Mouse (Mus musculus): ENCODE results near the gene Cpne7. TPM values are rescaled to one million over a fixed set of nuclear protein-coding genes. Genes with fewer than 3 reads are reported as not detected.

Gene Cpne7
- polyA plus RNA-seq, 1 experiment from 2014 or later = 0.49 TPM

- Histone ChIP-seq H3K4me3 (ENCODE audit: low read depth, low read length) (no peak overlapping the region), H3K36me3 (ENCODE audit: insufficient read depth) (no peaks in the 10 kb centered on the region), H3K9me3 (ENCODE audit: low read depth, low read length) (no peaks in the 10 kb centered on the region), H3K27ac (ENCODE audit: low read depth) (no peak overlapping the region), H3K27me3 (ENCODE audit: insufficient read depth, low read length) (peaks cover 32% of the 10 kb centered on the region), H3K4me1 (ENCODE audit: insufficient read depth) (peaks cover 4% of the 10 kb centered on the region; the same call in 1 of the 2 replicates), H3K4me2 (no peak overlapping the region), H3K9ac (no peak overlapping the region)
- no peak for ATAC-seq (ENCODE audit: insufficient read depth)
- TF ChIP-seq CTCF (IDR thresholded peaks at IDR 0.05; ENCODE audit: low read depth) = peak; percentile 42; the same call in 1 of the 2 replicates
- 15% methylated on average over 2 of the region's 2 CpGs for WGBS
- no peak for DNase-seq
These were observed 3.2 kb upstream of the Cpne7 start for GRCm38 (mm10) chr8:123113908-123114469.

DNA sequence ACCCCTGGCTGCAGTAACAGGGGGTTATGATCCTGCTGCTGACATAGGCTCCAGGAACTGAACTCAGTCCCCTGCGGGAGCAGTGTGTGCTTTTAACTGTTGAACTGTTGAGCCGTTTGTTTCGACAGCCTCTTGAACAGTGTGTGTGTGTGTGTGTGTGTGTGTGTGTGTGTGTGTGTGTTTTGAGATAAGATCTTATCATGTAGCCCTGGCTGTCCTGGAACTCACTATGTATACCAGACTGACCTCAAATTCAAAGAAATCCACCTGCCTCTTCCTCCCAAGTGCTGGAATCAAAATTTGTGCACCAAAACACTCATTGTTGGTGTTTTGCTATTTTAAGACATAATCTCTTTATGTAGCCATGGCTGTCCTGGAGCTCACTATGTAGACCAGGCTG lies 2.5 kb upstream of the Cpne7 start:
- peaks cover 4% of the 10 kb centered on the region; the same call in 1 of the 2 replicates for H3K4me1 ChIP-seq (ENCODE audit: insufficient read depth)
- H3K9ac ChIP-seq = no peak overlapping the region
- 18% methylated on average over 3 of the region's 3 CpGs for WGBS
- ATAC-seq (ENCODE audit: insufficient read depth) (no peak), DNase-seq (no peak)
- H3K36me3 ChIP-seq (ENCODE audit: insufficient read depth) = no peaks in the 10 kb centered on the region
- no peak overlapping the region for H3K4me2 ChIP-seq
- TF ChIP-seq CTCF (IDR thresholded peaks at IDR 0.05; ENCODE audit: low read depth) = no peak
- peaks cover 39% of the 10 kb centered on the region for H3K27me3 ChIP-seq (ENCODE audit: insufficient read depth, low read length)
- no peak overlapping the region for H3K27ac ChIP-seq (ENCODE audit: low read depth)
- H3K4me3 ChIP-seq (ENCODE audit: low read depth, low read length) = no peak overlapping the region
- no peaks in the 10 kb centered on the region for H3K9me3 ChIP-seq (ENCODE audit: low read depth, low read length)

- Histone ChIP-seq H3K27ac (ENCODE audit: low read depth) (no peak overlapping the region), H3K4me3 (ENCODE audit: low read depth, low read length) (peak overlapping the region; percentile 38), H3K4me1 (ENCODE audit: insufficient read depth) (peaks cover 4% of the 10 kb centered on the region; the same call in 1 of the 2 replicates), H3K36me3 (ENCODE audit: insufficient read depth) (no peaks in the 10 kb centered on the region), H3K4me2 (peak overlapping the region; percentile 69), H3K9ac (no peak overlapping the region), H3K27me3 (ENCODE audit: insufficient read depth, low read length) (peaks cover 41% of the 10 kb centered on the region), H3K9me3 (ENCODE audit: low read depth, low read length) (no peaks in the 10 kb centered on the region)
- TF ChIP-seq CTCF (IDR thresholded peaks at IDR 0.05; ENCODE audit: low read depth) = no peak
- DNase-seq (no peak), ATAC-seq (ENCODE audit: insufficient read depth) (no peak)
- WGBS = 3% methylated on average over 17 of the region's 17 CpGs
These were observed 570 bp downstream of the Cpne7 start for GRCm38 (mm10) chr8:123117744-123118143.

DNA sequence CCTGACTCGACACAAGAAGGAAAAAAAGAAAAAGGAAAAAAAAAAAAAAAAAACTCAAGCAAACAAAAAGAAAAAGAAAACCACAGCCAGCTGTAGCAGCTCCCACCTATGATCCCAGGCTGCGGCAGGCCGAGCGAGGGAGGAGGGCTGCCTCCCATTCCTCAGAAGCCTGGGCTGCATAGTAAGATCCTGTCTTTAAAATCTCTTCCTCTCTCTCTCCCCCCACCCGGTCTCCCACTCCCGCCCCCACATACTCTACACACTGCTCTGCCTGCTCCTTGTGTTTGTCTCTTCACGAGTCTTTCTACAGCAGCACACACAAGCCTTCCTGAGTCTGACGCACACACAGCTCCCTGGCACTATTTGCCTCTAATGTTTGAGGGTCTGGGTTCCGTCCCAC lies 4.9 kb downstream of the Cpne7 start:
- WGBS = 47% methylated on average over 9 of the region's 9 CpGs
- DNase-seq (no peak), ATAC-seq (ENCODE audit: insufficient read depth) (no peak)
- Histone ChIP-seq H3K27me3 (ENCODE audit: insufficient read depth, low read length) (peaks cover 28% of the 10 kb centered on the region), H3K4me1 (ENCODE audit: insufficient read depth) (0 out of 2 replicates have a peak, but pooled peaks cover 5% of the 10 kb centered on the region), H3K27ac (ENCODE audit: low read depth) (no peak overlapping the region), H3K9me3 (ENCODE audit: low read depth, low read length) (no peaks in the 10 kb centered on the region), H3K4me3 (ENCODE audit: low read depth, low read length) (no peak overlapping the region), H3K36me3 (ENCODE audit: insufficient read depth) (no peaks in the 10 kb centered on the region), H3K9ac (no peak overlapping the region), H3K4me2 (no peak overlapping the region)
- TF ChIP-seq CTCF (IDR thresholded peaks at IDR 0.05; ENCODE audit: low read depth) = no peak

GRCm38 (mm10) chr8:123122670-123123069 lies 5.5 kb downstream of the Cpne7 start:
- H3K27me3 ChIP-seq (ENCODE audit: insufficient read depth, low read length) = peaks cover 24% of the 10 kb centered on the region
- DNase-seq = no peak
- no peak for TF ChIP-seq CTCF (IDR thresholded peaks at IDR 0.05; ENCODE audit: low read depth)
- H3K27ac ChIP-seq (ENCODE audit: low read depth) = no peak overlapping the region
- H3K9ac ChIP-seq = no peak overlapping the region
- no peak for ATAC-seq (ENCODE audit: insufficient read depth)
- no peaks in the 10 kb centered on the region for H3K36me3 ChIP-seq (ENCODE audit: insufficient read depth)
- no peaks in the 10 kb centered on the region for H3K9me3 ChIP-seq (ENCODE audit: low read depth, low read length)
- no peak overlapping the region for H3K4me3 ChIP-seq (ENCODE audit: low read depth, low read length)
- H3K4me1 ChIP-seq (ENCODE audit: insufficient read depth) = 0 out of 2 replicates have a peak, but pooled peaks cover 5% of the 10 kb centered on the region
- no peak overlapping the region for H3K4me2 ChIP-seq
- 75% methylated on average over 5 of the region's 5 CpGs for WGBS

- no peak overlapping the region for H3K27ac ChIP-seq (ENCODE audit: low read depth)
- peak overlapping the region; percentile 31; the same call in 1 of the 2 replicates for H3K4me2 ChIP-seq
- H3K4me1 ChIP-seq (ENCODE audit: insufficient read depth) = 0 out of 2 replicates have a peak, but pooled peaks cover 5% of the 10 kb centered on the region
- WGBS = 8% methylated on average over 19 of the region's 19 CpGs
- H3K9me3 ChIP-seq (ENCODE audit: low read depth, low read length) = no peaks in the 10 kb centered on the region
- H3K36me3 ChIP-seq (ENCODE audit: insufficient read depth) = no peaks in the 10 kb centered on the region
- no peak overlapping the region for H3K9ac ChIP-seq
- ATAC-seq (ENCODE audit: insufficient read depth) = peak; percentile 53; the same call in 1 of the 2 replicates
- TF ChIP-seq CTCF (IDR thresholded peaks at IDR 0.05; ENCODE audit: low read depth) = no peak
- 0 out of 2 replicates have a peak, but pooled peaks cover 4% of the 10 kb centered on the region for H3K27me3 ChIP-seq (ENCODE audit: insufficient read depth, low read length)
- DNase-seq = no peak
- no peak overlapping the region for H3K4me3 ChIP-seq (ENCODE audit: low read depth, low read length)
These were observed 9.1 kb downstream of the Cpne7 start for GRCm38 (mm10) chr8:123126193-123126816.

DNA sequence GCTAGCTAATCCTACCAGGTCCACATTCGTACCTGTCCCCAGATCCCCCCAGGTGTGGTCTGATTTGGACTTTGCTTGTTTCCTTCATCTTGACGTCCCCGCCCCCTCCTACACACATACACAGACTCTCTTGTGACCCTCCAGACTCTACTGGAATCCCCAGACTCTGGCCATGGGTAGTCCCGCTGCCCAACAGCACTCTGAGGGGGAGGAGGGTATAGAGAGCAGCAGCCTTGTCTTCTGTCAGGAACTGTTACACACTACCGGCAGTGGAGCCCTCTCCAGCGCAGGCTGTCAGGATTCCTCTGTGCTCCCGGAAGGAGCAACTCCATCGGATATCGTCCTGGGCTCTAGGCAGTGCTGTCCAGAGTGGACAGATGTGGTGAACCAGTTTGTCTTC lies 13.9 kb downstream of the Cpne7 start:
- H3K4me3 ChIP-seq (ENCODE audit: low read depth, low read length) = no peak overlapping the region
- no peaks in the 10 kb centered on the region for H3K9me3 ChIP-seq (ENCODE audit: low read depth, low read length)
- no peak overlapping the region for H3K27ac ChIP-seq (ENCODE audit: low read depth)
- no peak overlapping the region for H3K9ac ChIP-seq
- H3K4me1 ChIP-seq (ENCODE audit: insufficient read depth) = 0 out of 2 replicates have a peak, but pooled peaks cover under 1% of the 10 kb centered on the region
- no peak for TF ChIP-seq CTCF (IDR thresholded peaks at IDR 0.05; ENCODE audit: low read depth)
- H3K27me3 ChIP-seq (ENCODE audit: insufficient read depth, low read length) = 0 out of 2 replicates have a peak, but pooled peaks cover 4% of the 10 kb centered on the region
- H3K36me3 ChIP-seq (ENCODE audit: insufficient read depth) = no peaks in the 10 kb centered on the region
- DNase-seq = no peak
- WGBS = 45% methylated on average over 9 of the region's 9 CpGs
- no peak for ATAC-seq (ENCODE audit: insufficient read depth)
- H3K4me2 ChIP-seq = no peak overlapping the region

All from lung, embryonic 14.5 days (tissue).